Mouse (Mus musculus): ENCODE results near the gene Bcl11a. TPM values are rescaled to one million over a fixed set of nuclear protein-coding genes. Genes with fewer than 3 reads are reported as not detected.
A peak's percentile ranks its signal among the peaks of the same experiment; 100 is the strongest.
"Not testable (repeated sequence)": the region's sequence is repeated elsewhere in the genome, so short reads cannot be mapped to it uniquely, and the experiment has no call there.

Gene Bcl11a
- polyA plus RNA-seq, 1 experiment from 2014 or later: 40.8 TPM

DNA sequence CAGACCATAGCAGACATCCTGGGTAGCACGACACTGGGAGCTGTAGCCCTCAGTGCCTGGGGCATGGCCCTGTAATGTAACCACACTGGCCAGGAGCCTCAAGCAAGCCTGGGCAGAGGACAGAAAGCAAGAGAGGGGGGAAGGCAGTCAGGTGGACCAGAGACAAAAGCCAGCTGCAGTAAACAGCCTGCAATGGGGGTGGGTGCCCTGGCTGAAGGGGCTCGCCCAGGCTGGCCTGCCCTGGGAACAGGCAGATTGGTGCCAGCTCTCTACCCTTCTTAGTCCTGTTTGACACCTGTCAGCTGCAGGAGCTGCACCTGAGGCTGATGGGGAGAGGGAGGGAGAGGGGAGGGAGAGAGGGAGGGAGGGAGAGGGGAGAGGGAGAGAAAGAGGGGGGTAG is 50.1 kb downstream of the Bcl11a start:
- no peak overlapping the region for H3K27ac ChIP-seq (ENCODE audit: low read length)
- no peak overlapping the region for H3K4me3 ChIP-seq (ENCODE audit: low read depth, low read length)
- H3K36me3 ChIP-seq (ENCODE audit: control insufficient read depth, insufficient read depth, low read length): no peaks in the 10 kb centered on the region
- H3K4me2 ChIP-seq (replicated peaks; ENCODE audit: low read depth, low read length): no peak overlapping the region
- H3K27me3 ChIP-seq (ENCODE audit: control insufficient read depth, insufficient read depth, low read length): no peaks in the 10 kb centered on the region
- peaks cover 6% of the 10 kb centered on the region; the same call in 1 of the 2 replicates for H3K4me1 ChIP-seq (ENCODE audit: control insufficient read depth, insufficient read depth, low read length)
- no peaks in the 10 kb centered on the region for H3K9me3 ChIP-seq (ENCODE audit: control insufficient read depth, low read depth, low read length)
- no peak for ATAC-seq (ENCODE audit: insufficient number of reproducible peaks, insufficient read depth, low FRiP score, low read depth)
- H3K9ac ChIP-seq (replicated peaks; ENCODE audit: low read depth, low read length): no peak overlapping the region
- WGBS: 73% methylated on average over 2 of the region's 2 CpGs

DNA sequence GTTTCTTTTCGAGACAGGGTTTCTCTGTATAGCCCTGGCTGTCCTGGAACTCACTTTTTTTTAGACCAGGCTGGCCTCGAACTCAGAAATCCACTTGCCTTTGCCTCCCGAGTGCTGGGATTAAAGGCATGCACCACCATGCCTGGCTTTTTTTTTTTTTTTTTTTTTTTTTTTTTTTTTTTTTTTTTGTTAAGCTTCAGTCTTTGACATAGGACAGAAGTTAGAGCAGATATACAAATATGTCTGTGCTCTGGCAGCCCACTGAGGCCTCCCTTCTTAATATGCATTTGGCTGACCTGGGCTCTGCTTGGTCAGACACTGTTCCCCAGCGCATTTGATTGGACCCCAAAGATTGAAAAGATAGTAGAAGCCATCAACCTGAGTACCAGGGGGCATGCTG is 51.0 kb downstream of the Bcl11a start:
- not testable (repeated sequence) for H3K4me2 ChIP-seq (replicated peaks; ENCODE audit: low read depth, low read length); H3K4me3 ChIP-seq (ENCODE audit: low read depth, low read length); H3K9ac ChIP-seq (replicated peaks; ENCODE audit: low read depth, low read length); H3K4me1 ChIP-seq (ENCODE audit: control insufficient read depth, insufficient read depth, low read length); ATAC-seq (ENCODE audit: insufficient number of reproducible peaks, insufficient read depth, low FRiP score, low read depth); H3K9me3 ChIP-seq (ENCODE audit: control insufficient read depth, low read depth, low read length); H3K36me3 ChIP-seq (ENCODE audit: control insufficient read depth, insufficient read depth, low read length); H3K27me3 ChIP-seq (ENCODE audit: control insufficient read depth, insufficient read depth, low read length); H3K27ac ChIP-seq (ENCODE audit: low read length)
- 67% methylated on average over 4 of the region's 4 CpGs for WGBS

DNA sequence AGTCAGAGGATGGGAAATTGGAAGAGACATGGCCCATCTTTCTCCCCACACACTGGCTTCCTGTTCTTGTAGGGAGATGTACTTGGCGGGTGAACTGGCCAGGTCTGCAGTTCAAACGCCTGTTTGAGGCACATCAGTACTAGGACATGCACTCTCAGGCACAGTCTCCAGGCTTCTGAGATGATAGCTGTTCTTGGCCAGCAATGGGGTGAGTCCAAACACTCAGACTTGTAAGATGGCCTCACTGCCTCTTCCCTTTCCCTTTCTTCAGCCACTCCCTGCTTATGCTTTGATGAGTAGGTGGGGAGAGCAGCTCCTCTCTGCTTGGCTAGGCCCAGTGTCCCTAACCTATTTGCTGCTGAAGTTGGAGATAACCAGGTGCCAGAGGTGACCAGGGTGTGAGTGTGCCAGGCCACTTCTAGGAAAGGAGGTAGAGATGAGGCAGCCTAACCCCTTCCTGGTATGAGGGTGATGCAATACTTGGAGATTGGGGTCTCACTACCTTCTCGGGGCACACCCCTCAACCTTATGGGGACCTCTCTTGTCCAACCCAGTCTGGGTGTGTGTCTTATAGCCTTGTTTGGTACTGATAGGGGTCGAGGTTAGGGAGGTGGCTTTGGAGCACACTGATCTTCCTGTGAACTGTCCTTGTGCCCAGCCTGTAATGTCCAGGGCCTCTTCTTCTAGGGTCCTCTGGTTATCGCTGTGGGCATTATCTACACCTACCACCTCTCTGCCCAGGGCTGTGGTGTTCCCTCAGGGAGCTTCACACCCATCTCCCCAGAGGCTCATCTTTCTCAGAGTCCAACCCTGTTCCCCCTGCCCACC is 51.7 kb downstream of the Bcl11a start:
- Histone ChIP-seq H3K27me3 (ENCODE audit: control insufficient read depth, insufficient read depth, low read length) (no peaks in the 10 kb centered on the region), H3K9me3 (ENCODE audit: control insufficient read depth, low read depth, low read length) (no peaks in the 10 kb centered on the region), H3K27ac (ENCODE audit: low read length) (no peak overlapping the region), H3K4me3 (ENCODE audit: low read depth, low read length) (no peak overlapping the region), H3K9ac (replicated peaks; ENCODE audit: low read depth, low read length) (no peak overlapping the region), H3K4me2 (replicated peaks; ENCODE audit: low read depth, low read length) (no peak overlapping the region), H3K4me1 (ENCODE audit: control insufficient read depth, insufficient read depth, low read length) (peaks cover 5% of the 10 kb centered on the region; the same call in 1 of the 2 replicates), H3K36me3 (ENCODE audit: control insufficient read depth, insufficient read depth, low read length) (no peaks in the 10 kb centered on the region)
- peak; percentile 59; the same call in 1 of the 2 replicates for ATAC-seq (ENCODE audit: insufficient number of reproducible peaks, insufficient read depth, low FRiP score, low read depth)
- 86% methylated on average over 5 of the region's 5 CpGs for WGBS

DNA sequence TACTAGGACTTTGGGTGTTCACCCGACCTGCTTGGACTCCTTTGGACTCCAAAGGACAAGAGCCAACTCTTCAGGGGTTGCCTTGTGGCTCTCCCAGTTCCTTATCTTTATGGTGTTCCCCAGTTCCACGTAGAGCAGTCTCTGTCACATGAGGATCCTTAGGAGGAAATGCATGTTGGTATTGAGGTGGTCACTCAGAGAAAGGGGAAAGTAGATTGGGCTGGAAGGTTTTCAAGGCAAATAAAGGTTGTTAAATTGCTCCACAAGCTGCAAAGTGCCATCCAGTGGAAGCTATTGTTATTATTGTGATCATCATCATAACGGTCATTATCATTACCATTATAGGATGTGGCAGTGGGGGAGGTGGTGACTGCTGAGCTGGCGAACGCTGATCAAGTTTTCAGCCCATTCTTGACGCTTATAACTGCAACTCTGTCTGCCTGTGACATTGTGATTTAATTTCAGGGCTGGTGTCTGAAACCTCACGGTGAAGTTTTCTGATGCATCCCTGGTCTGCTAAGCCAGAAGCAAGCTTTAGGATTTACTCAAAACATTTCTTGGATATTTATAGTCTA is 52.4 kb downstream of the Bcl11a start:
- WGBS: 73% methylated on average over 7 of the region's 7 CpGs
- Histone ChIP-seq H3K4me1 (ENCODE audit: control insufficient read depth, insufficient read depth, low read length) (peaks cover 5% of the 10 kb centered on the region; the same call in 1 of the 2 replicates), H3K4me2 (replicated peaks; ENCODE audit: low read depth, low read length) (no peak overlapping the region), H3K27ac (ENCODE audit: low read length) (no peak overlapping the region), H3K9me3 (ENCODE audit: control insufficient read depth, low read depth, low read length) (no peaks in the 10 kb centered on the region), H3K36me3 (ENCODE audit: control insufficient read depth, insufficient read depth, low read length) (no peaks in the 10 kb centered on the region), H3K4me3 (ENCODE audit: low read depth, low read length) (no peak overlapping the region), H3K9ac (replicated peaks; ENCODE audit: low read depth, low read length) (no peak overlapping the region), H3K27me3 (ENCODE audit: control insufficient read depth, insufficient read depth, low read length) (no peaks in the 10 kb centered on the region)
- ATAC-seq (ENCODE audit: insufficient number of reproducible peaks, insufficient read depth, low FRiP score, low read depth): no peak

DNA sequence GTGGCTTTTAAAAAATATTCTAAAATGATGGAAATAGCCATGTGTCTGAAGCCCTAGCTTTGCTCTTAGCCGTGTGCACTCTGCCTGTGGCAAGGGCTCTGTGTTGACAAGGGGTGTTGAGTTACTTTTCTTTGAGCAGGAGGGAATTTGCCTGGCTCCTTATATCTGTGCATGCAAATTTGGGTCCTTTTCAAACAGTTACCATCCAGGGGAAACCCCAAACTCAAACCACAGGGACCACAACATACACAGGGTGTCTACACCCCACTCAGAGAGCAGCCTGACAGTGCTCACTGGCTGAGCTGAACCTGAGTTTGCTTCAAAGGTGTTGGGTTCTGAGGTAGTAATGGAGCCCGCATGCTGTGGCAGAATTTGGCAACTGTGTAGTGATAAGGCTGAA is 54.0 kb downstream of the Bcl11a start:
- no peak for ATAC-seq (ENCODE audit: insufficient number of reproducible peaks, insufficient read depth, low FRiP score, low read depth)

DNA sequence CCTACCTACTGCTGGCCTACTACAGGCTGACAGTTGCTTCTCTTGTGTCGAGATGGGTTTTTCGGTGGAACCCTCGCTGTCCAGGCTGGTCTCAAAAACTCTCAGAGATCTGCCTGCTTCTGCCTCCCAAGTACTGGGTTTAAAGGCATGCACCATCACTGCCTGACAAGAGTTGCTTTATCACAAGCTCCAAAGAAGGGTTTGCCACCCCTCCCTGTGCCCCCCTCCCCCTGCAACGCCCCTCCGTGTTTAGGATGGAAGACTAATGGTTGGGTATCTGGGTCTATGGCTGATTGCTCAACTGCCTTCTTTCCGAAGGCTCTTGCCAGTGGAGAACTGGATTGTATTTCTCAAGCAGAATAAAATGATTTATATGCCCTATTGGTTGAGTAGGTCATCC is 54.5 kb downstream of the Bcl11a start:
- H3K27me3 ChIP-seq (ENCODE audit: control insufficient read depth, insufficient read depth, low read length): no peaks in the 10 kb centered on the region
- WGBS: 92% methylated on average over 6 of the region's 6 CpGs
- no peaks in the 10 kb centered on the region for H3K9me3 ChIP-seq (ENCODE audit: control insufficient read depth, low read depth, low read length)
- H3K9ac ChIP-seq (replicated peaks; ENCODE audit: low read depth, low read length): no peak overlapping the region
- no peaks in the 10 kb centered on the region for H3K36me3 ChIP-seq (ENCODE audit: control insufficient read depth, insufficient read depth, low read length)
- H3K4me2 ChIP-seq (replicated peaks; ENCODE audit: low read depth, low read length): no peak overlapping the region
- no peak overlapping the region for H3K4me3 ChIP-seq (ENCODE audit: low read depth, low read length)
- no peak overlapping the region for H3K27ac ChIP-seq (ENCODE audit: low read length)
- ATAC-seq (ENCODE audit: insufficient number of reproducible peaks, insufficient read depth, low FRiP score, low read depth): no peak
- peaks cover 18% of the 10 kb centered on the region; the same call in 1 of the 2 replicates for H3K4me1 ChIP-seq (ENCODE audit: control insufficient read depth, insufficient read depth, low read length)

More for the DNA sequence above, 54.0 kb downstream of the Bcl11a start:
- H3K4me3 ChIP-seq (ENCODE audit: low read depth, low read length): no peak overlapping the region
- peaks cover 18% of the 10 kb centered on the region; the same call in 1 of the 2 replicates for H3K4me1 ChIP-seq (ENCODE audit: control insufficient read depth, insufficient read depth, low read length)
- H3K27me3 ChIP-seq (ENCODE audit: control insufficient read depth, insufficient read depth, low read length): no peaks in the 10 kb centered on the region
- no peak overlapping the region for H3K27ac ChIP-seq (ENCODE audit: low read length)
- no peak overlapping the region for H3K9ac ChIP-seq (replicated peaks; ENCODE audit: low read depth, low read length)
- 79% methylated on average over 2 of the region's 2 CpGs for WGBS
- H3K4me2 ChIP-seq (replicated peaks; ENCODE audit: low read depth, low read length): no peak overlapping the region
- no peaks in the 10 kb centered on the region for H3K9me3 ChIP-seq (ENCODE audit: control insufficient read depth, low read depth, low read length)
- H3K36me3 ChIP-seq (ENCODE audit: control insufficient read depth, insufficient read depth, low read length): no peaks in the 10 kb centered on the region

DNA sequence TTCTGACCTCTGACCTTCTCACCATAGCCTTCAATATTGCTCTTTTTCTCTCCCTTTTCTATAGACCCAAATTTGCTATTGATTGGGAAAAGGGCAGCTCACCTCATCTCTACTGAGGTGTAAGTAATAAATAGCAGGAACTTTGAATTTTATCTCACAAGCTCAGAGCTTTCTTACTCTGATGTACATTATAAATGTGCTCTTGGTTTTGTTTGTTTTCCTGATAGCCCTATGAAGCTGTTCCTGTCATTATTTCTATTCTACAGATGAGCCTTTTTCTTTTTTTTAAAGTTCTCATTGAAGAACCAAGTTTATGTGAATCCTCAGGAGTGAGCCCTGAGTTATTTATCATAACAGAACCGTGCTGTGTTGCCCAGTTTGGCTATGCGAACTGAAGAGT is 55.0 kb downstream of the Bcl11a start:
- Histone ChIP-seq H3K27me3 (ENCODE audit: control insufficient read depth, insufficient read depth, low read length) (no peaks in the 10 kb centered on the region), H3K9ac (replicated peaks; ENCODE audit: low read depth, low read length) (no peak overlapping the region), H3K27ac (ENCODE audit: low read length) (no peak overlapping the region), H3K9me3 (ENCODE audit: control insufficient read depth, low read depth, low read length) (no peaks in the 10 kb centered on the region), H3K4me1 (ENCODE audit: control insufficient read depth, insufficient read depth, low read length) (peaks cover 15% of the 10 kb centered on the region; the same call in 1 of the 2 replicates), H3K4me3 (ENCODE audit: low read depth, low read length) (no peak overlapping the region), H3K4me2 (replicated peaks; ENCODE audit: low read depth, low read length) (no peak overlapping the region), H3K36me3 (ENCODE audit: control insufficient read depth, insufficient read depth, low read length) (no peaks in the 10 kb centered on the region)
- WGBS: 65% methylated on average over 2 of the region's 2 CpGs
- no peak for ATAC-seq (ENCODE audit: insufficient number of reproducible peaks, insufficient read depth, low FRiP score, low read depth)

DNA sequence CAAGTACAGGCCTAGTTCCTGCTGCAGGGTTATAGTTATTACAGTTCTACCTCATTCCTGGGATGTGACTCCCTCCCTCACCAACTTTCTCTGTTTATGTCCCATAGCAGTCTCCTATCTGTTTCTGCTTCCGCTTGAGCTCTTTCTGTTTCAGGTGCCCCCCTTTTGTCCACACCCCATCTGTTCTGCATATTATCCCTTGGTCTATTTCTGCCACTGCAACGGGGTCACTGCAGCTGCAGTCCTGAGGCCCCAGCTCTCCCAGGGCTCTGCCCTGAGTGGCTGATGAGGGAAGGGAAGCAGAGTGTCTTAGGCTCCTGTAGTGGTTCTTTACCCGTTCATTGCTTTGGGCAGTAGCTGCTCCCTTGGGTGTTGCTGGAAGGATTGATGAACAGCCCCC is 55.6 kb downstream of the Bcl11a start:
- peaks cover 13% of the 10 kb centered on the region; the same call in 1 of the 2 replicates for H3K4me1 ChIP-seq (ENCODE audit: control insufficient read depth, insufficient read depth, low read length)
- ATAC-seq (ENCODE audit: insufficient number of reproducible peaks, insufficient read depth, low FRiP score, low read depth): no peak

More for the DNA sequence above, 55.6 kb downstream of the Bcl11a start:
- no peaks in the 10 kb centered on the region for H3K27me3 ChIP-seq (ENCODE audit: control insufficient read depth, insufficient read depth, low read length)
- no peak overlapping the region for H3K9ac ChIP-seq (replicated peaks; ENCODE audit: low read depth, low read length)
- no peak overlapping the region for H3K4me3 ChIP-seq (ENCODE audit: low read depth, low read length)
- H3K27ac ChIP-seq (ENCODE audit: low read length): no peak overlapping the region
- no peak overlapping the region for H3K4me2 ChIP-seq (replicated peaks; ENCODE audit: low read depth, low read length)
- 73% methylated on average over 3 of the region's 3 CpGs for WGBS
- H3K9me3 ChIP-seq (ENCODE audit: control insufficient read depth, low read depth, low read length): no peaks in the 10 kb centered on the region
- no peaks in the 10 kb centered on the region for H3K36me3 ChIP-seq (ENCODE audit: control insufficient read depth, insufficient read depth, low read length)
